Mouse (Mus musculus) testis, adult 2 months (tissue): Measurements from ENCODE around the gene Rps26. TPM values are rescaled to one million over a fixed set of nuclear protein-coding genes. Genes with fewer than 3 reads are reported as not detected.

Experiments used
- H3K27ac ChIP-seq: fragments of 200-500 bp; 2 replicates; pipeline ENCODE4 v1.5.1; 2012; ENCODE audit warnings: low read depth, low read length; ENCODE audit not compliant: control insufficient read depth, insufficient read depth
- H3K27me3 ChIP-seq: fragments of 200-500 bp; 2 replicates; pipeline ENCODE4 v1.6.1; 2012; ENCODE audit warnings: mild to moderate bottlenecking, low read length, moderate library complexity; ENCODE audit not compliant: control insufficient read depth, insufficient read depth
- H3K36me3 ChIP-seq: fragments of 200-500 bp; 2 replicates; pipeline ENCODE4 v1.6.1; 2012; ENCODE audit warnings: mild to moderate bottlenecking, low read length; ENCODE audit not compliant: control insufficient read depth, insufficient read depth
- H3K4me1 ChIP-seq: fragments of 200-500 bp; 2 replicates; pipeline ENCODE4 v1.6.1; 2012; ENCODE audit warnings: low read length; ENCODE audit not compliant: control insufficient read depth, insufficient read depth
- H3K4me3 ChIP-seq: fragments of 200-500 bp; 2 replicates; pipeline ENCODE4 v1.5.1; 2012; ENCODE audit warnings: low read depth, mild to moderate bottlenecking, low read length, moderate library complexity, mixed read lengths; ENCODE audit not compliant: control insufficient read depth
- CTCF ChIP-seq: fragments of 200-500 bp; IDR thresholded peaks from 2 replicates; pipeline ENCODE4 v1.5.1; 2012; ENCODE audit warnings: low read depth, mild to moderate bottlenecking, inconsistent platforms, low read length, moderate library complexity; ENCODE audit not compliant: control insufficient read depth, insufficient read depth, insufficient replicate concordance
- POLR2A ChIP-seq: fragments of 200-500 bp; IDR thresholded peaks from 2 replicates; pipeline ENCODE4 v1.6.1; 2012; ENCODE audit warnings: low read depth, mild to moderate bottlenecking, inconsistent platforms, low read length, moderate library complexity; ENCODE audit not compliant: control insufficient read depth
- polyA plus RNA-seq: library from polyadenylated mRNA; depleted of rRNA; stranded (reverse); fragments of >200 nt; gene quantifications from 2 replicates; pipeline ENCODE4 v1.2.3, GENCODE M21; 2012; rRNA removed

The Rps26 gene
- polyA plus RNA-seq, 1 experiment: 296 TPM

- H3K36me3 ChIP-seq: no peaks in the 10 kb centered on the region
- H3K27me3 ChIP-seq: no peaks in the 10 kb centered on the region; the same call in 1 of the 2 replicates
- H3K4me1 ChIP-seq: peaks cover 26% of the 10 kb centered on the region
- no peak overlapping the region for H3K4me3 ChIP-seq
- H3K27ac ChIP-seq: no peak overlapping the region
- TF ChIP-seq POLR2A (no peak), CTCF (no peak)
Observed at GRCm38 (mm10) chr10:128587120-128587519, 39.4 kb downstream of the Rps26 start.

DNA sequence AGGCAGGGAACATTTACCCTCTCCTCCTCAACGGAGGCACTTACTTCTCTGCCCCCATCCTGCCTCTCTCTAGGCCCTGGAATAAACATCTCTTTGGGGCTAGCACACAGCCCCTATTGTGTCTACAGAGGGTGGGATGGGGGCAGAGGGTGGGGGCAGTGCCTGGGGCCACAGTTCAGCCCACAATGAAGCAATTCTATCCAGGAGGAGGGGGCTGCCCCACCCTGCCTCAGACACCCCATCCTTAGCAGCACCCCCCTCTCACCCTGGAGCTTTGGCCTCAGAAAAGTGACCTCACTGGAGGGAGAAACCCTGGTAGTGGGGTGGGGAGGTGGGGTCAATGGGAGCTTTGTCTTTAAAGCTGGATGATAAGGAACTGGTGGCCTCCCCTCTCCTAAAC, 40.0 kb downstream of the Rps26 start:
- Histone ChIP-seq H3K4me3 (no peak overlapping the region), H3K36me3 (no peaks in the 10 kb centered on the region), H3K27me3 (no peaks in the 10 kb centered on the region; the same call in 1 of the 2 replicates), H3K4me1 (peaks cover 26% of the 10 kb centered on the region), H3K27ac (no peak overlapping the region)
- TF ChIP-seq POLR2A (no peak), CTCF (no peak)

GRCm38 (mm10) chr10:128584386-128584785, 42.2 kb downstream of the Rps26 start:
- H3K4me1 ChIP-seq: peaks cover 18% of the 10 kb centered on the region
- H3K27ac ChIP-seq: no peak overlapping the region
- TF ChIP-seq CTCF: no peak
- no peak for TF ChIP-seq POLR2A
- no peaks in the 10 kb centered on the region; the same call in 1 of the 2 replicates for H3K27me3 ChIP-seq
- H3K4me3 ChIP-seq: no peak overlapping the region
- no peaks in the 10 kb centered on the region for H3K36me3 ChIP-seq

DNA sequence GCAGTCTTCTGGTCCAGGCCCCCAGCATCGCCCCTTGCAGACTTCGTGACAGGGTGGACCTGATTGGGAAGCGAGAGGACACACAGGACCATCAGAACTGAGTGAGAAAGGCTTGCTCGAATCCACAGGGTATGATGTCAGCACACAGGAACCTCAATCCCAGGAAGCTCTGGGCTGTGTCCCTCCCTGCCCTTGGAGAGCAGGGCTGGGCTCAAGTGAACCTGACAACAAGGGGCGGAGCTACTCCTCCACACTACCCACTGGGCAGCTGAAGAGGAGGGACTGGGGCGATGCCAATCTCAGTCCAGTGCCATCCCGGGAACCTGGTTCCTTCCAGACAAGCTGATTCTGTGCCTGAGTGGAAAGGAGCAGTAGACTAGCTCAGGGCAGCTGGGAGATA, 42.9 kb downstream of the Rps26 start:
- no peak overlapping the region for H3K27ac ChIP-seq
- no peaks in the 10 kb centered on the region for H3K27me3 ChIP-seq

GRCm38 (mm10) chr10:128579731-128580130, 46.8 kb downstream of the Rps26 start:
- Histone ChIP-seq H3K27me3 (no peaks in the 10 kb centered on the region), H3K27ac (no peak overlapping the region), H3K4me1 (peaks cover 13% of the 10 kb centered on the region), H3K4me3 (no peak overlapping the region), H3K36me3 (no peaks in the 10 kb centered on the region)
- TF ChIP-seq CTCF: no peak
- TF ChIP-seq POLR2A: no peak

More for the DNA sequence above, 42.9 kb downstream of the Rps26 start:
- Histone ChIP-seq H3K4me3 (no peak overlapping the region), H3K36me3 (no peaks in the 10 kb centered on the region), H3K4me1 (peaks cover 13% of the 10 kb centered on the region)
- no peak for TF ChIP-seq CTCF
- no peak for TF ChIP-seq POLR2A

- no peak overlapping the region for H3K4me3 ChIP-seq
- H3K27ac ChIP-seq: no peak overlapping the region
- no peaks in the 10 kb centered on the region for H3K36me3 ChIP-seq
- no peaks in the 10 kb centered on the region for H3K27me3 ChIP-seq
- TF ChIP-seq POLR2A (no peak), CTCF (no peak)
- peaks cover 11% of the 10 kb centered on the region for H3K4me1 ChIP-seq
Observed at GRCm38 (mm10) chr10:128579298-128579697, 47.2 kb downstream of the Rps26 start.

GRCm38 (mm10) chr10:128578330-128578729, 48.2 kb downstream of the Rps26 start:
- Histone ChIP-seq H3K27me3 (no peaks in the 10 kb centered on the region), H3K36me3 (no peaks in the 10 kb centered on the region), H3K4me3 (no peak overlapping the region), H3K27ac (no peak overlapping the region), H3K4me1 (peaks cover 4% of the 10 kb centered on the region)
- TF ChIP-seq POLR2A (no peak), CTCF (no peak)

GRCm38 (mm10) chr10:128575063-128575462, 51.5 kb downstream of the Rps26 start:
- no peaks in the 10 kb centered on the region for H3K36me3 ChIP-seq
- TF ChIP-seq CTCF (peak; percentile 16; the same call in 1 of the 2 replicates), POLR2A (no peak)
- no peaks in the 10 kb centered on the region for H3K27me3 ChIP-seq
- no peak overlapping the region for H3K4me3 ChIP-seq
- H3K4me1 ChIP-seq: no peaks in the 10 kb centered on the region
- no peak overlapping the region for H3K27ac ChIP-seq

Other genes starting within 250 kb of the Rps26 start
- 6.8 and 7.0 TPM in 2 replicates for gene Ankrd52, start 249.6 kb downstream of the Rps26 start, polyA plus RNA-seq
- 0.14 and 0.18 TPM in 2 replicates for gene Slc39a5, start 225.5 kb downstream of the Rps26 start, polyA plus RNA-seq
- gene Nabp2, start 215.3 kb downstream of the Rps26 start, polyA plus RNA-seq: 22.5 and 27.7 TPM in 2 replicates
- gene Rnf41, start 215.1 kb downstream of the Rps26 start, polyA plus RNA-seq: 82.6 and 84.1 TPM in 2 replicates
- 138 and 141 TPM in 2 replicates for gene Smarcc2, start 167.5 kb downstream of the Rps26 start, polyA plus RNA-seq
- gene Myl6, start 132.6 kb downstream of the Rps26 start, polyA plus RNA-seq: 191 and 248 TPM in 2 replicates
- 20.3 and 23.2 TPM in 2 replicates for gene Myl6b, start 128.1 kb downstream of the Rps26 start, polyA plus RNA-seq
- 1.6 and 3.1 TPM in 2 replicates for gene Esyt1, start 100.9 kb downstream of the Rps26 start, polyA plus RNA-seq
- gene Zc3h10, start 79.0 kb downstream of the Rps26 start, polyA plus RNA-seq: 29.9 and 33.9 TPM in 2 replicates
- 1,504 and 1,952 TPM in 2 replicates for gene Rpl41, start 77.4 kb downstream of the Rps26 start, polyA plus RNA-seq
- gene Pa2g4, start 60.8 kb downstream of the Rps26 start, polyA plus RNA-seq: 31.7 and 36.5 TPM in 2 replicates
- gene Erbb3, start 37.1 kb downstream of the Rps26 start, polyA plus RNA-seq: 0.77 and 2.1 TPM in 2 replicates
- 0.84 and 1.2 TPM in 2 replicates for gene Ikzf4, start 19.2 kb upstream of the Rps26 start, polyA plus RNA-seq
- gene Suox, start 47.3 kb upstream of the Rps26 start, polyA plus RNA-seq: 7.0 and 9.7 TPM in 2 replicates
- gene Rab5b, start 69.5 kb upstream of the Rps26 start, polyA plus RNA-seq: 27.6 and 31.1 TPM in 2 replicates
- gene Pmel, start 77.4 kb upstream of the Rps26 start, polyA plus RNA-seq: 24.6 and 27.7 TPM in 2 replicates
- 53.1 and 61.0 TPM in 2 replicates for gene Cdk2, start 78.3 kb upstream of the Rps26 start, polyA plus RNA-seq
- gene Dgka, start 118.1 kb upstream of the Rps26 start, polyA plus RNA-seq: 124 TPM in 2 replicates
- gene Pym1, start 121.1 kb upstream of the Rps26 start, polyA plus RNA-seq: 19.5 TPM in 2 replicates
- 1.3 and 1.6 TPM in 2 replicates for gene Mmp19, start 164.2 kb upstream of the Rps26 start, polyA plus RNA-seq
- gene Dnajc14, start 177.3 kb upstream of the Rps26 start, polyA plus RNA-seq: 8.9 and 10.4 TPM in 2 replicates
- gene Tmem198b, start 177.6 kb upstream of the Rps26 start, polyA plus RNA-seq: 7.7 and 8.2 TPM in 2 replicates
- gene Sarnp, start 190.6 kb upstream of the Rps26 start, polyA plus RNA-seq: 11.0 and 13.2 TPM in 2 replicates
- 77.4 and 91.8 TPM in 2 replicates for gene Ormdl2, start 194.9 kb upstream of the Rps26 start, polyA plus RNA-seq